Mouse (Mus musculus) CH12.LX (cell line): ENCODE measurements around the gene Hist1h3i. TPM values are rescaled to one million over a fixed set of nuclear protein-coding genes. Genes with fewer than 3 reads are reported as not detected.
"Not testable (repeated sequence)": the region's sequence is repeated elsewhere in the genome, so short reads cannot be mapped to it uniquely, and the experiment has no call there.

Experiments used
- DNase-seq: peaks from one replicate; pipeline ENCODE4 v3.0.0-alpha.2; 2013; ENCODE audit errors: extremely low read depth
- H3K27ac ChIP-seq: 2 replicates; pipeline ENCODE4 v1.5.1; 2012; ENCODE audit warnings: low read depth, mild to moderate bottlenecking, control low read depth, moderate library complexity; ENCODE audit not compliant: insufficient read depth
- H3K27me3 ChIP-seq: replicated peaks from 2 replicates; pipeline ENCODE3; 2012; ENCODE audit warnings: inconsistent platforms
- H3K36me3 ChIP-seq, 2 experiments: replicated peaks in 1 of 2; 2 replicates each; pipeline versions ENCODE3 to v1.6.1; 2012; ENCODE audit warnings: inconsistent platforms in 1 of 2, low read length in 1 of 2, mild to moderate bottlenecking in 1 of 2, mixed read lengths in 1 of 2, moderate library complexity in 1 of 2; ENCODE audit not compliant: control insufficient read depth in 1 of 2, insufficient read depth in 1 of 2
- H3K4me1 ChIP-seq, 2 experiments: 2 replicates each; pipeline ENCODE4 v1.6.1; 2012; ENCODE audit warnings: inconsistent platforms in 1 of 2, moderate library complexity in 1 of 2; ENCODE audit not compliant: insufficient read depth in 2 of 2, control insufficient read depth in 1 of 2
- H3K4me2 ChIP-seq: 2 replicates; pipeline ENCODE4 v1.6.1; 2012; ENCODE audit warnings: low read depth, mild to moderate bottlenecking, control low read depth; ENCODE audit not compliant: poor library complexity, insufficient read depth, severe bottlenecking
- H3K4me3 ChIP-seq, 3 experiments: fragments of 150-350 bp in 1 of 3; sonication (generic) in 1 of 3; replicated peaks in 1 of 3; 2 replicates each; pipeline versions ENCODE3 to v1.5.1; 2011 to 2012; ENCODE audit warnings: low read depth in 2 of 3, low read length in 2 of 3, mild to moderate bottlenecking in 2 of 3, moderate library complexity in 2 of 3, control low read depth in 1 of 3, improper control_type of control experiment in 1 of 3, inconsistent platforms in 1 of 3, mixed read lengths in 1 of 3; ENCODE audit not compliant: poor library complexity in 1 of 3
- H3K79me2 ChIP-seq: replicated peaks from 2 replicates; pipeline ENCODE4 v1.6.1; 2012; ENCODE audit warnings: mild to moderate bottlenecking, moderate library complexity; ENCODE audit not compliant: control insufficient read depth, poor library complexity, insufficient read depth, severe bottlenecking; ENCODE audit errors: extremely low read depth
- H3K9ac ChIP-seq: 2 replicates; pipeline ENCODE4 v1.6.1; 2012; ENCODE audit warnings: low read depth, mild to moderate bottlenecking, control low read depth, moderate library complexity; ENCODE audit not compliant: insufficient read depth
- H3K9me3 ChIP-seq: replicated peaks from 2 replicates; pipeline ENCODE3; 2012; ENCODE audit warnings: low read length, inconsistent platforms, mixed read lengths
- CHD1 ChIP-seq: IDR thresholded peaks from 2 replicates; pipeline ENCODE4 v1.6.1; 2012; ENCODE audit warnings: low read depth, low read length, improper control_type of control experiment, inconsistent platforms
- CHD2 ChIP-seq: IDR thresholded peaks from 2 replicates; pipeline ENCODE4 v1.6.1; 2011; ENCODE audit warnings: low read length, improper control_type of control experiment
- E2F4 ChIP-seq: IDR thresholded peaks from 2 replicates; pipeline ENCODE4 v1.6.1; 2011; ENCODE audit warnings: low read depth, low read length, improper control_type of control experiment; ENCODE audit not compliant: insufficient replicate concordance
- HCFC1 ChIP-seq: IDR thresholded peaks from 2 replicates; pipeline ENCODE4 v1.6.1; 2012; ENCODE audit warnings: low read depth, mild to moderate bottlenecking, inconsistent platforms, low read length, improper control_type of control experiment
- JUND ChIP-seq: conservative IDR thresholded peaks from 2 replicates; pipeline ENCODE4 v1.6.1; 2011; ENCODE audit warnings: low read depth, low read length, improper control_type of control experiment
- MEF2A ChIP-seq: IDR thresholded peaks from 2 replicates; pipeline ENCODE4 v1.6.1; 2014; ENCODE audit warnings: low read depth, mild to moderate bottlenecking, inconsistent platforms, low read length, improper control_type of control experiment, borderline replicate concordance
- MXI1 ChIP-seq: IDR thresholded peaks from 2 replicates; pipeline ENCODE4 v1.6.1; 2011; ENCODE audit warnings: mild to moderate bottlenecking, low read depth, low read length, improper control_type of control experiment
- MYC ChIP-seq: IDR thresholded peaks from 2 replicates; pipeline ENCODE4 v1.6.1; 2011; ENCODE audit warnings: low read depth, mild to moderate bottlenecking, improper control_type of control experiment, low read length
- NELFE ChIP-seq: IDR thresholded peaks from 2 replicates; pipeline ENCODE4 v1.6.1; 2011; ENCODE audit warnings: low read depth, low read length, improper control_type of control experiment
- NRF1 ChIP-seq: IDR thresholded peaks from 2 replicates; pipeline ENCODE4 v1.6.1; 2014; ENCODE audit warnings: low read depth, mild to moderate bottlenecking, inconsistent platforms, low read length, improper control_type of control experiment, moderate library complexity
- POLR2A ChIP-seq: IDR thresholded peaks from 2 replicates; pipeline ENCODE4 v1.6.1; 2011; ENCODE audit warnings: low read depth, mild to moderate bottlenecking, improper control_type of control experiment, low read length
- POLR2AphosphoS2 ChIP-seq: IDR thresholded peaks from 2 replicates; pipeline ENCODE4 v1.6.1; 2011; ENCODE audit warnings: low read depth, low read length, improper control_type of control experiment
- RCOR1 ChIP-seq: conservative IDR thresholded peaks from 2 replicates; pipeline ENCODE4 v1.6.1; 2012; ENCODE audit warnings: low read depth, mild to moderate bottlenecking, inconsistent platforms, low read length, improper control_type of control experiment
- SIN3A ChIP-seq: IDR thresholded peaks from 2 replicates; pipeline ENCODE4 v1.6.1; 2012; ENCODE audit warnings: low read length, improper control_type of control experiment, inconsistent platforms
- TBP ChIP-seq: conservative IDR thresholded peaks from 2 replicates; pipeline ENCODE4 v1.6.1; 2011; ENCODE audit warnings: low read depth, low read length, improper control_type of control experiment
- TCF12 ChIP-seq: IDR thresholded peaks from 2 replicates; pipeline ENCODE4 v1.6.1; 2014; ENCODE audit warnings: low read depth, mild to moderate bottlenecking, inconsistent platforms, low read length, improper control_type of control experiment
- UBTF ChIP-seq: IDR thresholded peaks from 2 replicates; pipeline ENCODE4 v1.6.1; 2012; ENCODE audit warnings: low read depth, mild to moderate bottlenecking, inconsistent platforms, low read length, improper control_type of control experiment, moderate library complexity
- ZMIZ1 ChIP-seq: IDR thresholded peaks from 2 replicates; pipeline ENCODE4 v1.6.1; 2012; ENCODE audit warnings: low read depth, mild to moderate bottlenecking, inconsistent platforms, low read length, improper control_type of control experiment
- dilution Hi-C: fragments of 300-500 bp; cut with MboI; formaldehyde crosslinking; loops from 2 replicates; pipeline ENCODE4 v1.14.3; 2020; ENCODE audit warnings: low sequenced_read_pairs; ENCODE audit not compliant: extremely low pct_unique_long_range_greater_than_20kb, extremely low pct_ligation_motif_present
- in situ Hi-C: fragments of 300-500 bp; cut with MboI; formaldehyde crosslinking; loops from 3 replicates; pipeline ENCODE4 v1.14.3; 2019; ENCODE audit warnings: low sequenced_read_pairs, low pct_ligation_motif_present, low pct_unique_long_range_greater_than_20kb, mixed read lengths
- polyA plus RNA-seq: library from polyadenylated mRNA; unstranded; fragments of >175 nt; gene quantifications from 2 replicates; pipeline ENCODE4 v1.2.1, GENCODE M21; 2012; ENCODE audit warnings: low read depth; ENCODE audit not compliant: insufficient read length
- total RNA-seq, 2 experiments: library from RNA; depleted of rRNA; stranded (reverse); fragments of 300-350 nt in 1 of 2; fragments of >200 nt in 1 of 2; gene quantifications; 2 replicates each; pipeline ENCODE4 v1.2.3; 2012 to 2014

Gene Hist1h3i
- total and polyA plus RNA-seq, 3 experiments, result 14.3 to 797 (median 21.2) TPM

DNA sequence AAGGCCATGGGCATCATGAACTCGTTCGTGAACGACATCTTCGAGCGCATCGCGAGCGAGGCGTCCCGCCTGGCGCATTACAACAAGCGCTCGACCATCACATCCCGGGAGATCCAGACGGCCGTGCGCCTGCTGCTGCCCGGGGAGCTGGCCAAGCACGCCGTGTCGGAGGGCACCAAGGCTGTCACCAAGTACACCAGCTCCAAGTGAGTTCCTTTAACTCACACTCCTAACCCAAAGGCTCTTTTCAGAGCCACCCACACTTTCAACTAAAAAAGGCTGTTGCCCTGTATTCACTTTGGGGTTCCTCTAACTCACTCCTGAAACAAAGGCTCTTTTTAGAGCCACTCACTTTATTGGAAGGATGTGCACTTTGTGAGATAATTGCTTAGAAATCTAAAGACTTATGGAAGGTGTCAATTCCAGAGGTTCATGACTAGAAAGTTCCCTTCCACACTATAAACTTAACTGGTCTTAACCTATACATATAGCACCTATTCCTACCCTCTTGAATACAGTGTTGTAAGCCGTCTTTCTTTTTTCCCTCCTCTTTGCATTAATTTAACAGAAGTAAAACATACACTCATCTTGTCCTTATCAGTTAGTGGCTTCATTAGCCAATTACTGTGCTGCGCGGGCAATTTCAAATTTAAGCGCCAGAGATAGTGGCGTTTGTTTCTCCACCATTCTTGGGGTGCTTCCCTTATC, 28.7 kb downstream of the Hist1h3i start:
- dilution Hi-C loops, H3K27me3 ChIP-seq, H3K79me2 ChIP-seq, H3K9me3 ChIP-seq, H3K36me3 ChIP-seq, in situ Hi-C loops: not testable (repeated sequence)
- DNase-seq, result peak; percentile 65
- peak overlapping the region; percentile 75 for H3K27ac ChIP-seq
- peak overlapping the region; percentile 32; the same call in 1 of the 2 replicates for H3K4me2 ChIP-seq
- TF ChIP-seq CHD2 (peak; percentile 54), POLR2A (peak; percentile 87), CHD1 (peak; percentile 48; the same call in 1 of the 2 replicates), NRF1 (peak; percentile 35; the same call in 1 of the 2 replicates), NELFE (peak; percentile 73; the same call in 1 of the 2 replicates), TBP (0 out of 2 replicates have a peak, but pooled peaks have one; percentile 35), POLR2AphosphoS2 (peak; percentile 99), UBTF (peak; percentile 49; the same call in 1 of the 2 replicates), ZMIZ1 (peak; percentile 96), E2F4 (peak; percentile 96), SIN3A (peak; percentile 89)
- peaks cover 0 to 26% of the 10 kb centered on the region in 2 experiments; a peak in 2 of 4 replicates for H3K4me1 ChIP-seq
- H3K4me3 ChIP-seq, result peak overlapping the region; percentile 17 to 38 (median 36)
- peak overlapping the region; percentile 82 for H3K9ac ChIP-seq

DNA sequence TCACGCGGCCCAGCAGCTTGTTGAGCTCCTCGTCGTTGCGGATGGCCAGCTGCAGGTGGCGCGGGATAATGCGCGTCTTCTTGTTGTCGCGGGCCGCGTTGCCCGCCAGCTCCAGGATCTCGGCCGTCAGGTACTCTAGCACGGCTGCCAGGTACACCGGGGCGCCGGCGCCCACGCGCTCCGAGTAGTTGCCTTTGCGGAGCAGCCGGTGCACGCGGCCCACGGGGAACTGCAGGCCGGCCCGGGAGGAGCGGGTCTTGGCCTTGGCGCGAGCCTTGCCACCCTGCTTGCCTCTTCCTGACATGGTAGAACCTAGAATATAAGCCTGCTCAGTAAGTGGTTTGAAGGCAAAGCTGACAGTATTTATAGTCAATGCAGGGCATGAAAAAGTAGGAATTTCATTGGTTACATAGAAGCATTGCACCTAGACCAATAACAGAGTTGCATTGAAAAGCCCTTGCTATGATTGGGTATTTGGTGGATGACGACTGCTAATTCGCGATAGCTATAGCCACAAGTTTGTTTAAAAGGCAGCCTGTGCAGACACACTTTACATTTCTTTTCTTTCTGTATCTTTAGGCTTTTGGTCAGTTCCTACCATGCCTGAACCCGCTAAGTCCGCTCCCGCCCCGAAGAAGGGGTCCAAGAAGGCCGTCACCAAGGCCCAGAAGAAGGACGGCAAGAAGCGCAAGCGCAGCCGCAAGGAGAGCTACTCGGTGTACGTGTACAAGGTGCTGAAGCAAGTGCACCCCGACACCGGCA, 29.5 kb downstream of the Hist1h3i start, which contains the start of the genes Hist1h2ak and Hist1h2bn:
Gene Hist1h2ak, minus strand, starts transcription at position 304 of the 762 bp plus-strand sequence.
Gene Hist1h2bn, plus strand, starts transcription at position 600 of the 762 bp plus-strand sequence.
- Histone ChIP-seq H3K4me1 (peaks cover 0 to 26% of the 10 kb centered on the region in 2 experiments; a peak in 2 of 4 replicates), H3K4me2 (peak within 1 kb of the TSS; percentile 82), H3K27ac (peak within 1 kb of the TSS; percentile 98), H3K9ac (peak within 1 kb of the TSS; percentile 92), H3K4me3 (peak within 1 kb of the TSS; percentile 17 to 38 (median 36))
- H3K79me2 ChIP-seq, H3K27me3 ChIP-seq, H3K9me3 ChIP-seq, H3K36me3 ChIP-seq, dilution Hi-C loops, in situ Hi-C loops: not testable (repeated sequence)
- DNase-seq, result peak; percentile 97
- TF ChIP-seq MEF2A (peak; percentile 58; the same call in 1 of the 2 replicates), RCOR1 (peak; percentile 74; the same call in 1 of the 2 replicates), TCF12 (peak; percentile 98), CHD2 (peak; percentile 96), ZMIZ1 (peak; percentile 76), POLR2A (peak; percentile 70; the same call in 1 of the 2 replicates), NRF1 (peak; percentile 39), NELFE (peak; percentile 77), HCFC1 (peak; percentile 57), MXI1 (peak; percentile 70), JUND (peak; percentile 50; the same call in 1 of the 2 replicates), SIN3A (peak; percentile 68), E2F4 (peak; percentile 71; the same call in 1 of the 2 replicates), MYC (peak; percentile 39), UBTF (peak; percentile 51; the same call in 1 of the 2 replicates), TBP (peak; percentile 99), POLR2AphosphoS2 (peak; percentile 5; the same call in 1 of the 2 replicates)
